ENCODE assay signal across 8 mouse cellular contexts in the genomic region with DNA sequence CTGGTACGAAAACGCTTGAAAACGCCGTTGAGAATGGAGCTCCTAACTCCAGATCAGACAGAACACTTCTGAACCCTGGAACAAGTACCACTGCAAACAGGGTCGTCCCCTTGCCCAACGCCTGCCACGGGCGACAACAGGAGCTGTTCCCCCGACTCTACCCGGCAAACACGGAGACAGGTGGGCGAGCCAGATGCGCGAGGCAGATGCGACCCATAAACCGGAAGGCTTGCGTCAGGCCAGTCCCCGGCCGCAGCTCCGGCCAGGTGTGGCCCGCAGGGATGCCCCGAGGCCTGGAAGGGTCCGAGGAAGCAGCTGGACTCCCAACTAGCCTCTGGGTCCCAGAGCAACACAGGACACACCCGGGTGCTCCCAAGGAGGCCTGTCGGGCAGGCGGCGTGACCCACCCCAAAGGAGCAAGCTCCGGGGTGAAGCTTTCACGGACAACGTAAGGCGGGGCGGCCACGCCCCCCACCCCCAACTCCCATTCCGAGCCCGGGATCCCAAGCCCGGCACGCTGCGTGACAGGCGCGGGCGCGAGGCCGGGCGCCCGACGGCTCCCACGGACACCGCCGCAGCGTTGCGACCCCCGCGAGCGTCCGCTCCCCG. TPM values are rescaled to one million over a fixed set of nuclear protein-coding genes. Genes with fewer than 3 reads are reported as not detected.
DNase-seq lines count a peak whose midpoint lies in the region; ATAC-seq lines count a peak whose summit lies in the region.

No protein-coding gene starts in this region.

- under 1% methylated on average over 55 of the region's 56 CpGs for WGBS in kidney, embryonic 16.5 days
- WGBS in macrophage (ENCODE audit: missing documents) = 1% methylated on average over 56 of the region's 56 CpGs

- H3K4me1 ChIP-seq in kidney, embryonic 16.5 days (ENCODE audit: insufficient read depth, low read length) = peaks cover 31% of the 10 kb centered on the region

- no peaks in the 10 kb centered on the region for H3K9me3 ChIP-seq in kidney, embryonic 16.5 days (ENCODE audit: low read length)

- no peak for DNase-seq in cerebellum, postnatal 25 days
- peak; percentile 23 for DNase-seq in urinary bladder, postnatal 14 days (ENCODE audit: low spot score)
- DNase-seq in urinary bladder, postnatal 10 days (ENCODE audit: low spot score) = no peak
- peak; percentile 62 for DNase-seq in gastrocnemius, postnatal 10 days
- peak; percentile 23 to 43 for DNase-seq in spleen, postnatal 14 days (ENCODE audit: low spot score in 2 of 2)

- H3K9ac ChIP-seq in kidney, embryonic 16.5 days (replicated peaks; ENCODE audit: low read length) = peak overlapping the region; percentile 85

- peak overlapping the region; percentile 93 for H3K4me3 ChIP-seq in kidney, embryonic 16.5 days (ENCODE audit: low read length)
- peak overlapping the region; percentile 54 for H3K4me3 ChIP-seq in macrophage (ENCODE audit: inconsistent target)

- H3K4me2 ChIP-seq in kidney, embryonic 16.5 days (replicated peaks; ENCODE audit: low read depth, low read length) = peak overlapping the region; percentile 88

- ATAC-seq in cerebellum, adult (ENCODE audit: insufficient number of reproducible peaks, low FRiP score, low TSS enrichment) = peak; percentile 5; the same call in 1 of the 2 replicates
- peak; percentile 22; the same call in 1 of the 2 replicates for ATAC-seq in kidney, embryonic 16.5 days (ENCODE audit: low FRiP score, low TSS enrichment)

- H3K36me3 ChIP-seq in kidney, embryonic 16.5 days (ENCODE audit: insufficient read depth, low read length) = no peaks in the 10 kb centered on the region
- no peaks in the 10 kb centered on the region for H3K36me3 ChIP-seq in macrophage (ENCODE audit: inconsistent target)

- H3K27ac ChIP-seq in kidney, embryonic 16.5 days (ENCODE audit: low read length) = peak overlapping the region; percentile 86
- no peak overlapping the region for H3K27ac ChIP-seq in macrophage

- H3K79me2 ChIP-seq in macrophage (ENCODE audit: inconsistent target) = peaks cover 52% of the 10 kb centered on the region

- no peaks in the 10 kb centered on the region for H3K27me3 ChIP-seq in kidney, embryonic 16.5 days (ENCODE audit: insufficient read depth, low read length)

RNA-seq across cellular contexts. Expression of a gene that starts 1.4 kb away (rescaled TPM):
- 10 to 100 TPM; 22.2 to 25.2 TPM for total RNA-seq in gastrocnemius, postnatal 10 days (2021)
- 68.7 and 71.0 TPM in 2 replicates for polyA plus RNA-seq in kidney, embryonic 16.5 days (2015; fragmentation: Nextera tagmentation; extraction: Ambion mirVana)
- total RNA-seq in macrophage (2018; cell fraction: chromatin; rRNA removed) = 10 to 100 TPM in 24 of 26 experiments, 1 to 10 TPM in 2; 8.5 to 48.6 (median 24.1) TPM
- total RNA-seq in macrophage (2018; cell fraction: cytosol; rRNA removed) = 10 to 100 TPM; 35.1 to 77.0 (median 50.4) TPM
- 10 to 100 TPM; 19.8 to 50.4 (median 29.7) TPM for total RNA-seq in macrophage (2018; cell fraction: nucleus; rRNA removed)
- polyA plus RNA-seq in macrophage (2018) = 47.4 to 62.0 TPM (median 60.7 TPM) in 3 replicates

Comparison
In these comparisons a context has a peak if more than half of its experiments do, and no peak if none do; other contexts are left out.
1. DNase-seq: peak in urinary bladder, postnatal 14 days (single experiment), gastrocnemius, postnatal 10 days (single experiment) and spleen, postnatal 14 days (2 of 2); none in cerebellum, postnatal 25 days (0 of 2) and urinary bladder, postnatal 10 days (single experiment).